Mouse (Mus musculus) urinary bladder, adult 18-20 months (tissue): ENCODE data around the gene H2-DMa.

Experiments
- DNase-seq, 2 experiments: peaks; one replicate each; pipeline ENCODE4 v3.0.0; 2022; ENCODE audit warnings: low spot score in 2 of 2, mixed read lengths in 2 of 2

Gene H2-DMa

GRCm38 (mm10) chr17:34152923-34153322 lies 33.6 kb downstream of the H2-DMa start, which contains the start of gene H2-DMb1:
H2-DMb1 (plus strand) TSS chr17:34153072.
- DNase-seq: peak in 1 of 2 experiments; percentile 31

- no peak for DNase-seq
Measured at GRCm38 (mm10) chr17:34155534-34155933, 36.2 kb downstream of the H2-DMa start.

- DNase-seq: no peak
Measured at GRCm38 (mm10) chr17:34164202-34164895, 45.0 kb downstream of the H2-DMa start.

- no peak for DNase-seq
Measured at GRCm38 (mm10) chr17:34165033-34165730, 45.8 kb downstream of the H2-DMa start.

GRCm38 (mm10) chr17:34169279-34169678 lies 49.9 kb downstream of the H2-DMa start:
- DNase-seq: no peak

GRCm38 (mm10) chr17:34170487-34170876 lies 51.1 kb downstream of the H2-DMa start:
- DNase-seq: no peak

- DNase-seq: peak; percentile 61 to 71
Measured at GRCm38 (mm10) chr17:34170877-34171498, 51.6 kb downstream of the H2-DMa start.

- DNase-seq: no peak
Measured at GRCm38 (mm10) chr17:34172528-34172927, 53.2 kb downstream of the H2-DMa start.

GRCm38 (mm10) chr17:34174075-34174474 lies 54.7 kb downstream of the H2-DMa start:
- no peak for DNase-seq

GRCm38 (mm10) chr17:34177179-34177578 lies 57.8 kb downstream of the H2-DMa start:
- DNase-seq: no peak

- no peak for DNase-seq
Measured at GRCm38 (mm10) chr17:34179019-34179418, 59.7 kb downstream of the H2-DMa start.

GRCm38 (mm10) chr17:34179913-34180859 lies 60.8 kb downstream of the H2-DMa start:
- DNase-seq: no peak

- no peak for DNase-seq
Measured at GRCm38 (mm10) chr17:34183564-34184219, 64.4 kb downstream of the H2-DMa start.

- no peak for DNase-seq
Measured at GRCm38 (mm10) chr17:34185526-34185925, 66.2 kb downstream of the H2-DMa start.

- no peak for DNase-seq
Measured at GRCm38 (mm10) chr17:34186885-34187260, 67.5 kb downstream of the H2-DMa start.

GRCm38 (mm10) chr17:34187261-34187916 lies 68.0 kb downstream of the H2-DMa start, which contains the start of the genes Tap1 and Psmb9:
Tap1 (plus strand) TSS chr17:34187553.
Psmb9 (minus strand) TSS chr17:34187764.
- peak; percentile 97 to 99 for DNase-seq

GRCm38 (mm10) chr17:34188010-34188409 lies 68.7 kb downstream of the H2-DMa start:
- peak; percentile 31 to 64 for DNase-seq
